Mouse (Mus musculus) CH12F3 (cell line): ENCODE results near the gene Atp5d.

Source experiments
- in situ Hi-C: fragments of 300-500 bp; cut with MboI; formaldehyde crosslinking; loops from 2 replicates; pipeline ENCODE4 v1.14.3; 2020; ENCODE audit warnings: low sequenced_read_pairs

Atp5d gene

DNA sequence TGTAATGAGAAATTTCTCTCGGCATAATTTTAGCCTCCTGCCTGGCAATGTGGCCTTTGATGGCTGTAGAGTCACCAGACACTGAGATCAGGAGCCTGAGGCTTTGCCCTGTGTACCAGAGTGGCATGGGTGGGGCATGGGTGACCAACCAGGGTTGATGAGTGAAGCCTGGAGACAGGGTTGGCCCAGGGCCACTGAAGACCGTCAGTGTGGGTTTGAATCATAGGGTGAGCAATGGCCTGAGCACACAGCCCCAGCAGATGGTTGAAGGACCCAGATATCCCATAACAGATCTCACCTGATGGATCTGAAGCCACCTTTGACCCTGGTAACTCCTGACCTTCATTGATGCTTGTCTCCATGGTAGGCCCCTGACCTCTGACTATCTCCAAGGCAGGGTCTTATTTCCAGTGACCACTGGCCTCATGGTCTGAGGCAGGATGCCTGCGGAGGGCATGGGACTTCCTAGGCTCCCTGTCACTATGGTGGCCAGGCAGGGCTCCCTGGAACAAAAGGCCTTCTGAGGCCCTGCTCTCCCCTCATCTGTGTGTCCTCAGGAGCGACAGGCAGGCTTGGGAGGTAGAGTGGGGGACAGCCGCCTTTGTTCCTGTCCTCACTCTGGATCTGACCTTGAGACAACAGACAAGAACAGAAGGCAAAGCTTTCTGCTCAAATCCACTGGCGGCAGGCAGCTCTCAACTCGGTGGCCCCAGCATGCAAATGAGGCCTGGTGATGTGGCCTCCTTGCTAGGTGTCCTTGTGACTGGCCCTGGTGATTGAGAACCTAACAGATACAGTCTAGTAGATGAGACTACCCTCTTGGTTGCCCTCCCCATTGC lies 39.2 kb downstream of the Atp5d start:
- in situ Hi-C loops: loop anchor here (5.0 kb wide), 1 partner anchor 70 kb away; the partner anchor contains the start of gene Ndufs7

DNA sequence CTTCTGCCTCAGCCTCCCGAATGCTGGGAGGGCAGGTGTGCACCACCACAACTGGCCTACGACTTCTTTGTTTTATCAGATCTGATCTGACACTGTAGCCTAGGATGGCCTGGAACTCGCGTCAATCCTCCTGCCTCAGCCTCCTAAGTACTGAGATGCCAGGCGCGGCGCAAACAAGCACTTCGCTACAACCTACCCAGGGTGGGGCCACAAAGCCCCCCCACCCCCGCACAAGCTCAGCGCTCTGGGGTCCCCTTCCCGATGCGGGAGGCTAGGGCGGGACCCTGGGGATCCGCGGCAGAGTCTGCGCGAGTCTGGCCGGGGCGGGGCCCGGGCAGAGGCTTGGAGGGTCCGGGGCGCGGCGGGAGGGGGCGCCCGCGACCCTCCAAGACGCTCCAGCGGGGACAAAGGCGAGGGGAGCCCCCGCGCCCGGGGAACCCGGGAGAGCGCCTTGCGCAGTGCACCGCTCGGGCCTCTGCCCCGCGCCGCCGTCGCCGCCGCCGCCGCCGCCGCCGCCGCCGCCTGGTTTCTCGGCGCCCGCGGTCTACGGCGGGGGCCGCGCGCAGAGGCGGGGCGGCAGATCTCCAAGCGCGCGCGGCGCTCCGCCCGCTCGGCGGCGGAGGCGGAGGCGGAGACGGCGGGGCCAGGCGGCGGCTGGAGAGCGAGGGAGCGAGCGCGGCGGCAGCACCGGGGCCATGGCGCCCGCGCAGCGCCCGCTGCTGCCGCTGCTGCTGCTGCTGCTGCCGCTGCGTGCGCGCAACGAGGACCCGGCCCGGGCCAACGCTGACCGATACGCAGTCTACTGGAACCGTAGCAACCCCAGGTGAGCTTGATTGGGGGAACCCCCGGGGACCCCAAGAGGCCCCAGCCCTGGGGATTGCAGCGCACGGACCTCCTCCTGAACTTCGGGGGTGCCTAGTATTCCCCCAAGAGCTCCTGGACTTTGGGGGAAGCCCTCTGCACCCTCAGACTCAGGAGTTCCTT lies 40.9 kb downstream of the Atp5d start, which contains the start of gene Efna2:
Gene Efna2, plus strand, starts transcription at position 415 of the 984 bp plus-strand sequence.
- in situ Hi-C loops: loop anchor here (5.0 kb wide), 1 partner anchor 68 kb away; the partner anchor contains the start of gene Ndufs7

- in situ Hi-C loops: no loop called here
Observed at GRCm38 (mm10) chr10:80180288-80180687, 41.9 kb downstream of the Atp5d start.

DNA sequence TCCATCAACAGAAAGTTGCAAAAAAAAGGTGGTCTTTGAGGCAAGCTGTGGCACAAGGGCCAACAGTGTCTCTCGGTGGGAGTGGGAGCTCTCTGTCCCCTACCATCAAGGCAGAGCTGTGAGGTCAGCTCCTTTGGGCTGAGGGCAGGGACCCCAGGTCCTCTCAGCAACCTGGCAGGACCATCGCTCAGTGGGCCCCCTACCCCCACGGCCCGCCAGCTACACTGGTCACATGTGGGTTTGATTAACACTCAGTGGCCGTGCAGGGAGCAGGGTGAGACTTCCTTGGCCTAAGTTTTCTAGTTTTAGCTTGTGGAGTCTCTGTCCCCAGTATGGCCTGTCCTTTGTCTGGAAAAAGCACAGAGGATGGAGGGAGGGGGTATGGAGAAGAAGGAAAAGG lies 42.4 kb downstream of the Atp5d start:
- in situ Hi-C loops: no loop called here

DNA sequence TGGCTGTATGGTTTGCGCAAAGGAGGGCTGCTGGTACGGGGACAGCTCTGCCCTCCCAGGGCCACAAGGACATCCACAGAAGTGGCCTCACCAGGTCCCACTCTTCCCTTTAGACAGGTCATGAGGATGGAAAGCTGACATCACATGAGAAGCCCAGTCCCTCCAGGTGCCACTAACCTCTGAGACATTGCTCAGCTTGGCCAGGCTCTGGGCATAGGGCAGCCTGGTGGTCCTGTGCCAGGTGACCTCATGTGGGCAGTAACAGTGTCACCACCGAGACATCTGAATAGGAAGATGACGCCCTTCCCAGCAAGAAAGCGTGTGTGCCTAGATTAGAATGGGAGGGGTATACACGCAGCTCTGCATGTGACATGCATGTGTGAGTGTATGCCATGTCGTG lies 44.1 kb downstream of the Atp5d start:
- in situ Hi-C loops: no loop called here

- in situ Hi-C loops: no loop called here
Observed at GRCm38 (mm10) chr10:80186649-80187048, 48.2 kb downstream of the Atp5d start.

- in situ Hi-C loops: no loop called here
Observed at GRCm38 (mm10) chr10:80187739-80188138, 49.3 kb downstream of the Atp5d start.

- in situ Hi-C loops: no loop called here
Observed at GRCm38 (mm10) chr10:80188453-80189024, 50.1 kb downstream of the Atp5d start.

- in situ Hi-C loops: no loop called here
Observed at GRCm38 (mm10) chr10:80189999-80190398, 51.6 kb downstream of the Atp5d start.

DNA sequence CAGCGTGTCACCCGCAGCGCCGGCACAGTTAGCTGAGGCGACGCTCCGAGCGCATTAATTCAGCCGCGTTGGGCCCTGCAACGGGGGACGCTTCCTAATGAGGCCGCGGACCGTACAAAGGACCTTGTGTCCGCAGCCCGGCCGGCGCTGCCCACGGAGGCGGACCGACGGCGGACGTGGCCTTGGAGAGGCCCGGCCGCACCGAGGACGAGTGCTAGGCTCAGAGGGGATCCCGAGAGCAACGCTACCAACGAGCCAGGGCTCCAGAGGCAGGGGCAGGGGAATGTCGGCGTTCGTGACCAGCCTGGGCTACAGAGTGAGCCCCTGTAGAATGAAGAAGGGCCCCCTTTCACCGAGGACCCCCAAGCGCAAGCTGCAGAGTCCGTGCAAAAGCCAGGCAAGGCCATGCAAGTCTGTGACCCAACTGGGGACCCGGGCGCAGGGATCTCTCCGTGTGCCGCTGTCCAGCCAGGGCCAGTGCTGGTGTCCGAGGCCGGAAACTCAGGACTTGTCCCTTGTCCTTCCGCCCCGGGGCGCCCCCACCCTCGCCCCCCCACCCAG lies 52.1 kb downstream of the Atp5d start:
- in situ Hi-C loops: no loop called here

GRCm38 (mm10) chr10:80193976-80194375 lies 55.5 kb downstream of the Atp5d start:
- in situ Hi-C loops: no loop called here

GRCm38 (mm10) chr10:80194441-80194840 lies 56.0 kb downstream of the Atp5d start:
- in situ Hi-C loops: no loop called here
